Mouse (Mus musculus) hindbrain, postnatal 0 days (tissue): Measurements from ENCODE around the gene Rtl10. TPM values are rescaled to one million over a fixed set of nuclear protein-coding genes. Genes with fewer than 3 reads are reported as not detected.

ENCODE experiments used
- ATAC-seq: fragments of 200-750 bp; cut with Nextera tagmentation; 2 replicates; pipeline ENCODE4 v1.8.0; 2017; ENCODE audit warnings: mild to moderate bottlenecking, moderate TSS enrichment, moderate library complexity
- DNase-seq: peaks from one replicate; pipeline ENCODE4 v3.0.0-alpha.2; 2015; ENCODE audit warnings: low spot score
- H3K27ac ChIP-seq: fragments of 300-500 bp; sonication (generic); 2 replicates; pipeline ENCODE4 v1.5.1; 2014; ENCODE audit warnings: mild to moderate bottlenecking
- H3K27me3 ChIP-seq: fragments of 300-500 bp; sonication (generic); 2 replicates; pipeline ENCODE4 v1.6.1; 2014; ENCODE audit warnings: low read length, mixed read lengths; ENCODE audit not compliant: insufficient read depth
- H3K36me3 ChIP-seq: fragments of 300-500 bp; sonication (generic); 2 replicates; pipeline ENCODE4 v1.6.1; 2014; ENCODE audit warnings: low read length, mixed read lengths; ENCODE audit not compliant: insufficient read depth
- H3K4me1 ChIP-seq: fragments of 300-500 bp; sonication (generic); 2 replicates; pipeline ENCODE4 v1.6.1; 2014; ENCODE audit warnings: antibody characterized with exemption, low read length, mixed read lengths; ENCODE audit not compliant: insufficient read depth
- H3K4me2 ChIP-seq: fragments of 300-500 bp; sonication (generic); 2 replicates; pipeline ENCODE4 v1.6.1; 2014; ENCODE audit warnings: low read depth, mild to moderate bottlenecking, low read length, moderate library complexity, mixed read lengths
- H3K4me3 ChIP-seq: fragments of 300-500 bp; sonication (generic); 2 replicates; pipeline ENCODE4 v1.5.1; 2014; ENCODE audit warnings: low read length
- H3K9ac ChIP-seq: fragments of 300-500 bp; sonication (generic); replicated peaks from 2 replicates; pipeline ENCODE4 v1.6.1; 2014; ENCODE audit warnings: mild to moderate bottlenecking, low read length, moderate library complexity, mixed read lengths
- H3K9me3 ChIP-seq: fragments of 300-500 bp; sonication (generic); 2 replicates; pipeline ENCODE4 v1.6.1; 2016; ENCODE audit warnings: low read length, mixed read lengths
- CTCF ChIP-seq: IDR thresholded peaks from 2 replicates; pipeline ENCODE4 v1.5.1; 2016; ENCODE audit warnings: antibody characterized with exemption, control low read depth, low read depth
- WGBS: fragments of 180-500 bp; shearing (Covaris S2); extraction: QIAGEN DNeasy Blood & Tissue Kit; methylation state at CpG from one replicate; pipeline ENCODE4 v1.1.7; 2014; 5-methylcytosine and 5-hydroxymethylcytosine counted together
- polyA plus RNA-seq: library from polyadenylated mRNA; unstranded; fragments of >200 nt; fragmentation: Nextera tagmentation; extraction: Ambion mirVana; gene quantifications from 2 replicates; pipeline ENCODE4 v1.2.1, GENCODE M21; 2015
- total RNA-seq: library from RNA; depleted of rRNA; stranded (reverse); fragments of >200 nt; gene quantifications from 2 replicates; pipeline ENCODE4 v1.2.3, GENCODE M21; 2014

The Rtl10 gene
- total and polyA plus RNA-seq, 2 experiments from 2014 or later: 2.5 to 11.0 TPM

- DNase-seq: no peak
- Histone ChIP-seq H3K27ac (no peak overlapping the region), H3K36me3 (no peaks in the 10 kb centered on the region), H3K27me3 (no peaks in the 10 kb centered on the region), H3K4me1 (no peaks in the 10 kb centered on the region), H3K4me3 (no peak overlapping the region), H3K9ac (no peak overlapping the region), H3K4me2 (no peak overlapping the region), H3K9me3 (no peaks in the 10 kb centered on the region)
- ATAC-seq: no peak
- 56% methylated on average over 1 of the region's 1 CpGs for WGBS
- no peak for TF ChIP-seq CTCF
These were observed 7.8 kb upstream of the Rtl10 start for GRCm38 (mm10) chr16:18490894-18491293.

- peak overlapping the region; percentile 77 for H3K4me3 ChIP-seq
- TF ChIP-seq CTCF: no peak
- DNase-seq (no peak), ATAC-seq (peak; percentile 74; the same call in 1 of the 2 replicates)
- WGBS: 4% methylated on average over 6 of the region's 6 CpGs
- H3K9me3 ChIP-seq: no peaks in the 10 kb centered on the region
- peak overlapping the region; percentile 85 for H3K9ac ChIP-seq
- no peaks in the 10 kb centered on the region for H3K27me3 ChIP-seq
- H3K36me3 ChIP-seq: peaks cover 13% of the 10 kb centered on the region; the same call in 1 of the 2 replicates
- peak overlapping the region; percentile 91 for H3K4me2 ChIP-seq
- peak overlapping the region; percentile 92 for H3K27ac ChIP-seq
- peaks cover 14% of the 10 kb centered on the region for H3K4me1 ChIP-seq
These were observed 711 bp upstream of the Rtl10 start for GRCm38 (mm10) chr16:18497865-18498515.

- Histone ChIP-seq H3K36me3 (peaks cover 13% of the 10 kb centered on the region; the same call in 1 of the 2 replicates), H3K4me3 (peak overlapping the region; percentile 77), H3K9me3 (no peaks in the 10 kb centered on the region), H3K9ac (peak overlapping the region; percentile 85), H3K27me3 (no peaks in the 10 kb centered on the region), H3K27ac (peak overlapping the region; percentile 92), H3K4me2 (peak overlapping the region; percentile 91), H3K4me1 (peaks cover 14% of the 10 kb centered on the region)
- TF ChIP-seq CTCF: no peak
- under 1% methylated on average over 24 of the region's 24 CpGs for WGBS
- ATAC-seq (no peak), DNase-seq (no peak)
These were observed 295 bp downstream of the Rtl10 start for GRCm38 (mm10) chr16:18498996-18499395.

- peaks cover 13% of the 10 kb centered on the region; the same call in 1 of the 2 replicates for H3K36me3 ChIP-seq
- H3K9me3 ChIP-seq: no peaks in the 10 kb centered on the region
- no peak overlapping the region for H3K4me3 ChIP-seq
- peaks cover 14% of the 10 kb centered on the region for H3K4me1 ChIP-seq
- no peaks in the 10 kb centered on the region for H3K27me3 ChIP-seq
- no peak for ATAC-seq
- no peak overlapping the region for H3K4me2 ChIP-seq
- DNase-seq: no peak
- TF ChIP-seq CTCF: no peak
- no peak overlapping the region for H3K27ac ChIP-seq
- H3K9ac ChIP-seq: no peak overlapping the region
- WGBS: 95% methylated on average over 6 of the region's 6 CpGs
These were observed 2.8 kb downstream of the Rtl10 start for GRCm38 (mm10) chr16:18501531-18501930.

- Histone ChIP-seq H3K36me3 (peaks cover 13% of the 10 kb centered on the region; the same call in 1 of the 2 replicates), H3K4me2 (no peak overlapping the region), H3K9ac (no peak overlapping the region), H3K27ac (no peak overlapping the region), H3K4me1 (peaks cover 6% of the 10 kb centered on the region), H3K4me3 (no peak overlapping the region), H3K27me3 (no peaks in the 10 kb centered on the region), H3K9me3 (no peaks in the 10 kb centered on the region)
- ATAC-seq (no peak), DNase-seq (no peak)
- no peak for TF ChIP-seq CTCF
- 93% methylated on average over 14 of the region's 14 CpGs for WGBS
These were observed 5.1 kb downstream of the Rtl10 start for GRCm38 (mm10) chr16:18503566-18504342.

- Histone ChIP-seq H3K4me1 (no peaks in the 10 kb centered on the region), H3K27me3 (no peaks in the 10 kb centered on the region), H3K9me3 (no peaks in the 10 kb centered on the region), H3K36me3 (peaks cover 6% of the 10 kb centered on the region; the same call in 1 of the 2 replicates), H3K9ac (no peak overlapping the region), H3K4me2 (no peak overlapping the region), H3K4me3 (no peak overlapping the region), H3K27ac (no peak overlapping the region)
- WGBS: 98% methylated on average over 3 of the region's 3 CpGs
- DNase-seq (no peak), ATAC-seq (no peak)
- TF ChIP-seq CTCF: no peak
These were observed 8.0 kb downstream of the Rtl10 start for GRCm38 (mm10) chr16:18506524-18507199.
